Mouse (Mus musculus) spleen, adult 2 months (tissue): Measurements from ENCODE around the gene Agtrap. TPM values are rescaled to one million over a fixed set of nuclear protein-coding genes. Genes with fewer than 3 reads are reported as not detected.
"Not testable (repeated sequence)": the region's sequence is repeated elsewhere in the genome, so short reads cannot be mapped to it uniquely, and the experiment has no call there.

Experiments used
- DNase-seq, 2 experiments: peaks; one replicate each; pipeline versions ENCODE4 v3.0.0 to v3.0.0-alpha.2; 2012 to 2021; ENCODE audit warnings: low spot score in 2 of 2, low read depth in 1 of 2
- H3K27ac ChIP-seq: fragments of 200-500 bp; 2 replicates; pipeline ENCODE4 v1.5.1; 2012; ENCODE audit warnings: low read length, inconsistent platforms; ENCODE audit not compliant: insufficient read depth
- H3K27me3 ChIP-seq: fragments of 200-500 bp; 2 replicates; pipeline ENCODE4 v1.6.1; 2012; ENCODE audit warnings: mild to moderate bottlenecking, moderate library complexity, low read length, inconsistent platforms; ENCODE audit not compliant: control insufficient read depth, insufficient read depth
- H3K36me3 ChIP-seq: fragments of 200-500 bp; 2 replicates; pipeline ENCODE4 v1.6.1; 2012; ENCODE audit warnings: mild to moderate bottlenecking, low read length, inconsistent platforms; ENCODE audit not compliant: control insufficient read depth, insufficient read depth
- H3K4me1 ChIP-seq: fragments of 200-500 bp; 2 replicates; pipeline ENCODE4 v1.6.1; 2011; ENCODE audit warnings: inconsistent platforms; ENCODE audit not compliant: control insufficient read depth, insufficient read depth, insufficient read length
- H3K4me3 ChIP-seq: fragments of 200-500 bp; 2 replicates; pipeline ENCODE4 v1.5.1; 2011; ENCODE audit warnings: mild to moderate bottlenecking, inconsistent platforms; ENCODE audit not compliant: insufficient read depth, insufficient read length; ENCODE audit errors: extremely low read depth
- CTCF ChIP-seq: fragments of 200-500 bp; IDR thresholded peaks from 2 replicates; pipeline ENCODE4 v1.5.1; 2011; ENCODE audit warnings: mild to moderate bottlenecking, inconsistent platforms; ENCODE audit not compliant: insufficient read depth, insufficient read length, insufficient replicate concordance; ENCODE audit errors: extremely low read depth
- POLR2A ChIP-seq: fragments of 200-500 bp; IDR thresholded peaks from 2 replicates; pipeline ENCODE4 v1.6.1; 2011; ENCODE audit warnings: low read depth, low read length, inconsistent platforms
- WGBS: fragments of 180-500 bp; shearing (Covaris S2); methylation state at CpG from one replicate; pipeline ENCODE4 v1.1.7; 2018; 5-methylcytosine and 5-hydroxymethylcytosine counted together
- polyA plus RNA-seq: library from polyadenylated mRNA; depleted of rRNA; stranded (reverse); fragments of >200 nt; gene quantifications from 2 replicates; pipeline ENCODE4 v1.2.3, GENCODE M21; 2012

The Agtrap gene
- polyA plus RNA-seq, 1 experiment, result 24.2 TPM

DNA sequence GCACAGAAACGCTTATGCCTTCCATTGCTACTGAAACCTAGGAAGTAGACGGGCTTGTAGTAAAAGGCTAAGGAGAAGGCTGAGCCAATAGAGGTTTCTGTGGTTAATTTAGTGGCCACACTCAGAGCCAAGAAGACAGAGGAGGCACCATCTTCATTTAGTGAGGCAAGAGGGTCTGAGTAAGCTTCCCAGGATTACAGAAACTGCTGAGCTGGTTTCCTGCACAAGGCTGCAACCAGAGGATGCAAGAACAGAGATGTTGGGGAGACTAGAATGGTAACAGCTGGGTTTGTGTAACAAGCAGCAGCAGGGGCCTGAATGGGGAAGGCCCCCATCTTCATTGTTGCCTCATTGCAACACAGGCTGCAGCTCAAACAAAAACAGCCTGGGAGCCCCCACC is 40.8 kb upstream of the Agtrap start:
- TF ChIP-seq POLR2A, result no peak
- TF ChIP-seq CTCF, result no peak
- Histone ChIP-seq H3K27ac (no peak overlapping the region), H3K4me3 (no peak overlapping the region), H3K4me1 (no peaks in the 10 kb centered on the region; the same call in 1 of the 2 replicates), H3K27me3 (peaks cover 3% of the 10 kb centered on the region; the same call in 1 of the 2 replicates), H3K36me3 (no peaks in the 10 kb centered on the region)
- 18% methylated on average over 2 of the region's 2 CpGs for WGBS
- no peak for DNase-seq

DNA sequence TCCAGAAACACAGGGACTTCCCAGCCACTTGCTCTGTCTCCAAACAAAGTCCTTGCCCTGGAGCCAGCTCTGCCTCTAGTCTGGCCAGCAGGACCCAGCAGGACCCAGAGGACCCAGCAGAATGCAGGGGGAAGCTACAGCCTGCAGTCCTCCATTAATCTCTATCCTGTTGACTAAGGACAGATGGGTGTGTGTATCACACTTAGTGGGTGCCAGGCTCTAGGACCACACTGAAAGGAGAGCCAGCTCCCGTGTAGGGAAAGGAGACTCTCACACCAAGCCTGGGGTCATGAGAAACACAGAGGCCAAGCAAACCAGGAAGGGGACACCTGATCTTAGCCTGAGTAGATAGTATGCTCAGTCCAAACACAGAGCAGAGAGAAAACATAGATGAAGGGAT is 40.4 kb upstream of the Agtrap start:
- no peak for DNase-seq
- Histone ChIP-seq H3K27ac (no peak overlapping the region), H3K36me3 (no peaks in the 10 kb centered on the region), H3K27me3 (peaks cover 3% of the 10 kb centered on the region; the same call in 1 of the 2 replicates), H3K4me1 (no peaks in the 10 kb centered on the region; the same call in 1 of the 2 replicates), H3K4me3 (no peak overlapping the region)
- no peak for TF ChIP-seq CTCF
- no peak for TF ChIP-seq POLR2A
- WGBS, result 77% methylated on average over 1 of the region's 1 CpGs

GRCm38 (mm10) chr4:148122694-148123066 is 34.8 kb upstream of the Agtrap start:
- no peak for DNase-seq
- TF ChIP-seq POLR2A (no peak), CTCF (no peak)
- Histone ChIP-seq H3K36me3 (no peaks in the 10 kb centered on the region), H3K4me3 (no peak overlapping the region), H3K27ac (no peak overlapping the region), H3K27me3 (no peaks in the 10 kb centered on the region), H3K4me1 (no peaks in the 10 kb centered on the region)
- WGBS, result 93% methylated on average over 3 of the region's 3 CpGs

DNA sequence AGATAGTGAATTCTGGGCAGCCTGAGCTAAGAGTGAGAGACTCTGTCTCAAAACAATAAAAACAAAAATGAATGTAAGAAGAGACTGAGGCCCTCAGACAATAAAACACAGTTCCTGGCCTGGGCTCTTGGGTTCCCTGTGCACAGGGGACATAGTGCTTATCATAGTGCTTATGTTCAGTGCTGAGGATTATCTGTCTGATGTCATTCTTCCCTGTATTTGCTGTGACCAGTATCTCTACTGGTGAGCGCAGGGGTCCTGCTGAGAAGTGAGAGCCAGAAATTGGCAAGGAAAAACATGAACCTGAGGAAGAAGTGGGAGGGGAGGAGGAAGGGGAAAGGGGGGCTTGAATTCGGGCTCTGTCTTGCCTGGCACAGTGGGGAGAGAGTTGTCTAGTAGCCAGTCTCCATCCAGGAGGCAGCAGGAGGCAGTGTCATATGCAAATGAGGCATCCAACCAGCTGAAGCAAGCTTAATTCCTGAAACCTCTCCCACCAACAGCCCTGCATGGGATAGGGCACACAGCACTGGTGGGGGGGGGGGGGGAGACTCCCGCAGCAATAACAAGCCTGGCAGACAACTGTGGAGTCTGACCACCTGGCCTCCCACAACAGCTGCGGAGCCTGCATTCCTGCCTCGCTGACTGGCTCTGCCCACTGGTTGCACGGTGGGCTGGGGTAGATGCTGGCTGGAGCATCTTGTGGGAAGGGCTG is 34.3 kb upstream of the Agtrap start:
- no peaks in the 10 kb centered on the region for H3K36me3 ChIP-seq
- TF ChIP-seq CTCF (no peak), POLR2A (no peak)
- H3K4me3 ChIP-seq, result no peak overlapping the region
- no peaks in the 10 kb centered on the region for H3K4me1 ChIP-seq
- H3K27me3 ChIP-seq, result no peaks in the 10 kb centered on the region
- DNase-seq, result no peak
- WGBS, result 53% methylated on average over 6 of the region's 6 CpGs
- no peak overlapping the region for H3K27ac ChIP-seq

DNA sequence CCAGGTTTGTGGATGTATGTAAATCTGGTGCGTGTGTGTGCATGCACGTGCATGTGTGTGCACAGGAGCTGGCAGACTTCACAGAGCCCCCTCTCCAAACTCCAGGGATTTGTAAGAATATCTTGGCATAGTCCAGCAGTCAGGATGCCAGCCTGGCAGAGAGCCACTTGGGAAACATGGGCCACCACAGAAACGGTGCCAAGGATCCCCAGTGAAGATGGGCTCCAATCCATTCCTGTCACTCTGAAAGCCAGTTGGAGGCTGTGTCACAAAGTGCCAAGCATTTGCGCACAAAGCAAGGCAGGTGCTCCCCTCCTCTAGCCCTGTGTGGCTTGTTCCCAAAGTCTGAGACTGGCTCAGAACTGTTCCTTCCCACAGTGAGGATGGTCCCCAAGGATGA is 33.5 kb upstream of the Agtrap start:
- no peak overlapping the region for H3K27ac ChIP-seq
- H3K36me3 ChIP-seq, result no peaks in the 10 kb centered on the region
- TF ChIP-seq POLR2A (no peak), CTCF (no peak)
- no peaks in the 10 kb centered on the region for H3K27me3 ChIP-seq
- DNase-seq, result no peak
- H3K4me3 ChIP-seq, result no peak overlapping the region
- no peaks in the 10 kb centered on the region for H3K4me1 ChIP-seq
- 82% methylated on average over 4 of the region's 4 CpGs for WGBS

DNA sequence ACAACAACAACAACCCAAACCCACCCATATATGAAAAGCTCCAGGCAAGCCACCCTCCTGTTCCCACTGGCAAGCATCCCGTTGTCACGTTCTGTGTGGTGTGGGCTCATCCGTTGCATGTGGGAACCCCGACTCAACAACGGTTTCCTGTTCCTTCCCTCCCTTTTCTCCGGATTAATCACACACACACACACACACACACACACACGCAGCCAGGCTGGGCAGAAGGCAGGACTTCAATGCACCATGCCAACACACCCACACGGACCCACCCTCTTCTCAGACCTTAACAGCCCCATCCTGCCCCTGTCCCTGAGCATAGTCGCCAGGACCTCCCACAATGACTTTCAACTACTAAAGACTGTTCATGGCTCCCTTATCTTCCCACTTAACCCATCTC is 32.7 kb upstream of the Agtrap start:
- H3K4me1 ChIP-seq, result no peaks in the 10 kb centered on the region
- TF ChIP-seq POLR2A (no peak), CTCF (no peak)
- 53% methylated on average over 9 of the region's 9 CpGs for WGBS
- no peaks in the 10 kb centered on the region for H3K36me3 ChIP-seq
- no peak overlapping the region for H3K27ac ChIP-seq
- no peak overlapping the region for H3K4me3 ChIP-seq
- DNase-seq, result no peak
- no peaks in the 10 kb centered on the region for H3K27me3 ChIP-seq

- DNase-seq, H3K27me3 ChIP-seq, H3K27ac ChIP-seq, H3K4me1 ChIP-seq, H3K4me3 ChIP-seq, H3K36me3 ChIP-seq: not testable (repeated sequence)
- 83% methylated on average over 9 of the region's 9 CpGs for WGBS
Measured at GRCm38 (mm10) chr4:148119578-148119977, 31.7 kb upstream of the Agtrap start.

GRCm38 (mm10) chr4:148117392-148117791 is 29.6 kb upstream of the Agtrap start:
- Histone ChIP-seq H3K4me3 (no peak overlapping the region), H3K36me3 (no peaks in the 10 kb centered on the region), H3K27me3 (no peaks in the 10 kb centered on the region), H3K4me1 (no peaks in the 10 kb centered on the region), H3K27ac (no peak overlapping the region)
- WGBS, result 74% methylated on average over 4 of the region's 4 CpGs
- no peak for TF ChIP-seq CTCF
- TF ChIP-seq POLR2A, result no peak
- DNase-seq, result no peak
